8 mouse cellular contexts compared by ENCODE assay signal in genomic region chr16:49699821-49700220, GRCm38 (mm10). TPM values are rescaled to one million over a fixed set of nuclear protein-coding genes. Genes with fewer than 3 reads are reported as not detected.
DNase-seq lines count a peak whose midpoint lies in the region; ATAC-seq and TF ChIP-seq lines count a peak whose summit lies in the region.

No protein-coding gene starts in this region.

- H3K79me2 ChIP-seq in heart, adult 2 months (replicated peaks; ENCODE audit: control insufficient read depth, insufficient read depth, low read length) = no peaks in the 10 kb centered on the region; the same call in 1 of the 2 replicates
- peaks cover 22% of the 10 kb centered on the region for H3K79me2 ChIP-seq in C2C12 (ENCODE audit: control insufficient read depth, insufficient read depth)

- TF ChIP-seq EP300 in heart, adult 2 months (IDR thresholded peaks at IDR 0.05; ENCODE audit: insufficient read depth, low read depth, low read length) = no peak

- no peak for TF ChIP-seq CTCF in heart, adult 2 months (IDR thresholded peaks at IDR 0.05)
- TF ChIP-seq CTCF in C2C12 (IDR thresholded peaks at IDR 0.05; ENCODE audit: control insufficient read depth, insufficient read depth, insufficient read length) = no peak
- no peak for TF ChIP-seq CTCF in forebrain, postnatal 0 days (IDR thresholded peaks at IDR 0.05; ENCODE audit: low read depth)

- H3K9ac ChIP-seq in heart, adult 2 months (ENCODE audit: low read depth, low read length) = no peak overlapping the region
- H3K9ac ChIP-seq in forebrain, postnatal 0 days = peak overlapping the region; percentile 73

- peak overlapping the region; percentile 42; the same call in 1 of the 2 replicates for H3K27ac ChIP-seq in heart, adult 2 months
- no peak overlapping the region for H3K27ac ChIP-seq in forebrain, postnatal 0 days (ENCODE audit: low read depth, low read length)

- no peak overlapping the region for H3ac ChIP-seq in C2C12 (ENCODE audit: control insufficient read depth, insufficient read length, low read depth)

- 46% methylated on average over 5 of the region's 5 CpGs for WGBS in heart, adult 2 months
- 14% methylated on average over 5 of the region's 5 CpGs for WGBS in forebrain, postnatal 0 days

- ATAC-seq in forebrain, postnatal 0 days = no peak

- H3K4me1 ChIP-seq in heart, adult 2 months (ENCODE audit: control insufficient read depth, insufficient read depth, low read length) = no peaks in the 10 kb centered on the region
- peaks cover 14% of the 10 kb centered on the region; the same call in 1 of the 2 replicates for H3K4me1 ChIP-seq in forebrain, postnatal 0 days (ENCODE audit: insufficient read depth)

- DNase-seq in heart, adult 2 months = no peak
- no peak for DNase-seq in heart, postnatal 25 days (ENCODE audit: low spot score)
- no peak for DNase-seq in forebrain, postnatal 0 days
- peak; percentile 4 for DNase-seq in lung, postnatal 36 days
- no peak for DNase-seq in right cerebral cortex, postnatal 25 days
- no peak for DNase-seq in embryo, embryonic 10.5 days (ENCODE audit: low spot score)
- no peak for DNase-seq in gastrocnemius, postnatal 25 days

- no peaks in the 10 kb centered on the region for H3K27me3 ChIP-seq in heart, adult 2 months (ENCODE audit: control insufficient read depth, insufficient read depth, low read length)
- H3K27me3 ChIP-seq in C2C12 (ENCODE audit: control insufficient read depth, insufficient read depth, insufficient read length) = no peaks in the 10 kb centered on the region
- H3K27me3 ChIP-seq in forebrain, postnatal 0 days (ENCODE audit: insufficient read depth, low read length) = no peaks in the 10 kb centered on the region

- peak overlapping the region; percentile 66 for H3K4me2 ChIP-seq in forebrain, postnatal 0 days (ENCODE audit: low read depth)

- H3K9me3 ChIP-seq in forebrain, postnatal 0 days (ENCODE audit: low read length) = no peaks in the 10 kb centered on the region

- no peak for TF ChIP-seq POLR2A in heart, adult 2 months (IDR thresholded peaks at IDR 0.05; ENCODE audit: insufficient read depth, low read depth, low read length)

- intact Hi-C loops in heart, adult 2 months (cut with DNase I) = loop anchor here (5.0 kb wide), 6 partner anchors 102 to 337 kb away; partner anchors contain the start of gene Cd47
- intact Hi-C loops in heart, postnatal 25 days (cut with DNase I) = loop anchor here (2.0 to 10.0 kb wide), 3 partner anchors 155 to 177 kb away; no protein-coding TSS in a partner anchor

- H3K79me3 ChIP-seq in C2C12 (ENCODE audit: low read depth) = peaks cover 2% of the 10 kb centered on the region

- no peaks in the 10 kb centered on the region for H3K36me3 ChIP-seq in heart, adult 2 months (ENCODE audit: control insufficient read depth, insufficient read depth, low read length)
- no peaks in the 10 kb centered on the region for H3K36me3 ChIP-seq in C2C12 (ENCODE audit: control insufficient read depth, insufficient read depth)
- no peaks in the 10 kb centered on the region for H3K36me3 ChIP-seq in forebrain, postnatal 0 days (ENCODE audit: insufficient read depth)

- peak overlapping the region; percentile 74 for H3K4me3 ChIP-seq in heart, adult 2 months
- peak overlapping the region; percentile 61 for H3K4me3 ChIP-seq in C2C12 (ENCODE audit: insufficient read depth, poor library complexity, severe bottlenecking)
- H3K4me3 ChIP-seq in forebrain, postnatal 0 days (ENCODE audit: low read depth, low read length) = peak overlapping the region; percentile 69

TF ChIP-seq in C2C12, 6 proteins besides CTCF, POLR2A, EP300 and RAD21:
- TF ChIP-seq MYOD1 (IDR thresholded peaks at IDR 0.05; ENCODE audit: control insufficient read depth, insufficient read length, low read depth) (no peak), CEBPB (IDR thresholded peaks at IDR 0.05; ENCODE audit: low read depth) (no peak), MYOG (IDR thresholded peaks at IDR 0.05; ENCODE audit: control insufficient read depth, extremely low read depth, insufficient read length) (no peak), MAX (IDR thresholded peaks at IDR 0.05) (no peak), USF1 (IDR thresholded peaks at IDR 0.05; ENCODE audit: low read depth) (no peak), FOSL1 (IDR thresholded peaks at IDR 0.05; ENCODE audit: insufficient read depth, low read length, poor library complexity, severe bottlenecking) (no peak)

RNA-seq across cellular contexts. Expression of gene Ift57, which starts 0.8 kb away (rescaled TPM):
- total RNA-seq in heart, adult 2 months (2021) = 10 to 100 TPM; 13.4 to 13.7 TPM
- 2.9 and 5.9 TPM in 2 replicates for polyA plus RNA-seq in heart, adult 2 months (2012; rRNA removed)
- 10 to 100 TPM; 12.9 to 13.0 TPM for total RNA-seq in heart, postnatal 25 days (2021)
- polyA plus RNA-seq in C2C12 (2012; fragmentation: generic; extraction: Trizol) = 12.6 TPM
- 28.4 and 28.5 TPM in 2 replicates for total RNA-seq in forebrain, postnatal 0 days (2014; rRNA removed)
- polyA plus RNA-seq in forebrain, postnatal 0 days (2015; fragmentation: Nextera tagmentation; extraction: Ambion mirVana) = 55.5 and 61.4 TPM in 2 replicates
- total RNA-seq in gastrocnemius, postnatal 25 days (2021) = 1 to 10 TPM; 5.4 to 5.5 TPM
